Mouse (Mus musculus) cerebellum, adult (tissue): ENCODE measurements around the gene Ccdc80.

Source experiments
- ATAC-seq: cut with Nextera tagmentation; 2 replicates; pipeline ENCODE4 v1.9.2; 2017; ENCODE audit warnings: mild to moderate bottlenecking, moderate library complexity, mixed read lengths; ENCODE audit not compliant: insufficient number of reproducible peaks, low FRiP score, low TSS enrichment

Ccdc80 gene

DNA sequence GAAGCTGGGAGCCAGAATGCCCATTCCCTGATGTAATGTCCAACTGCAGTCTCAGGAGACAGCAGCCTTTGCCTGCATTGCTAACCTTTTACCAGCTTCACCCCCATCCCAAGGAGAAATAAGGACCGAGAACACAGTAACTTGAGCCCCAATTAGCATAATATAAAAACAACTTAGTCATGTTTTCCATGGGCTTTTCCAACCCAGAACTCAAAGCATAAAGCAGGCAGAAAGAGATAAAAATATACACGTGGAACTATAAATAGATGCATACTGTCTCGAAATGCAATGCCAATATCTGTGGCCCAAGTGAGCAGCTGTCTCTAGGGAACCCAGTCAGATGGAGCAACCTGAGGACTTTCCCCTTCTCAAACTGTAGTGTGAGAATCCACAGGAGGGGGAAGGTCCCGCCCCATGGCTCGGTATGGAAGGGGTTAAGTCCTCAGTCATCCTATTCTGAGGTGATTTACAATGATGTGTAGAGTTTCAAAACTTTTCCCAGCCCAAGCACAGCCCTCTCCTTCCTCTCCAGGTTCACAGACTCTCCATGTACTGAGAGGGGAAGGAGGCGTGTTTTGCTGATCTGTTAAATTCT lies at the start of gene Ccdc80:
Gene Ccdc80, plus strand, starts transcription at position 266 of the 595 bp plus-strand sequence.
- no peak for ATAC-seq

DNA sequence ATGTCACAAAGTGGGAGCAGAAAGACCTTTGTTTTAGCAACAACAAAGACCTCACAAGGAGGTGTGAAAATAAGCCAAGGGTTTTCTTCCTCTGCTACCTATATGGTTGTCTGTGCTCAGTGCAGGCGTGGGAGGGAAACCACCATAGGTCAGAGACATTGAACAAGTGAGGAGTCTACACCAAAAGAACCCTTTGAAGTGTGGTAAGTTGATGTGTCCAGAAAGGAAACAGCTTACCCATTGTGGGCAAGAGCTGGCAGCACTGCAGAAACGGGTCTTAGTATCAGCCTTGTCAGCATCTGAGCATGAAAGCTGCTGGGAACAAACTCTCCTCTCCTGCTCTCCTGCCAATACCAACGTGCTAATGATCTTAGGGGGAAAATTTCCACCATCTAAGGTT lies 48.4 kb upstream of the Ccdc80 start:
- no peak for ATAC-seq

DNA sequence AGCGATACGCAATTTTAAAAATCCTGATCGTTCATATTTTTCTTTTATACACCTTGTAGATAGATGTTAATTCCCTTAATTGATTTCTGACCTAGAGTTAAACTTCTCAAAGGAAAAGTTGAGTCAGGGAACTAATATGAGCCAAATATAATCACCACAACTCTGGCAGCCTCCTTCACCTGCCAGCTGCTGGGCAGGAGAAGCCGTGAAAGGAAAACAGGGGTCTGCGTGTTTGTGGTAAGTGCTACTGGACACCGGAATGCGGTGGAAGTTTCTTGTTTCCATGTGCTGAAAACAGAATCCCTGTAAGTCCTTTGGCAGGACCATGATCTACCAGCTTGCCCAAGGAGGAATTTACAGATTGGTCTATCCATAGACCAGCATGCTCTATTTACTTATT lies 36.0 kb upstream of the Ccdc80 start:
- ATAC-seq, result no peak

DNA sequence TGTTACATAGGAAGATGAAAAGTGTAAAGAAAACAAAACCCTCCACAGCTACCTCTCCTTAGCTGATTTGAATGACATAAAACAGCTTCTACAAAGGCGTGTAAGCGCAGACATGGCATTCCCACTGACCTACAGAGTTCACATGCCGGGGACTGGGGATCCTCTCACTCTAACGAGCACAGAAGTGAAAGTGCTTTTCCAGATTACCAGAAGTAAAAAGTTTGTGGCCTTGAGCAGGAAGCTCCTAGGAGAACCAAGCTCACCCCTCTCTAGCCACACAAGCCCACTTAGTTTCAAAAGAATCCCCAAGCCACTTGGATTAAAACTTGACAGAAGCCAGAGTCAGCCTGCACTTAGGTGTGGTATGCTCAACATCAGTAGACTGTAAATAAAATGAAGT lies 35.3 kb upstream of the Ccdc80 start:
- no peak for ATAC-seq

DNA sequence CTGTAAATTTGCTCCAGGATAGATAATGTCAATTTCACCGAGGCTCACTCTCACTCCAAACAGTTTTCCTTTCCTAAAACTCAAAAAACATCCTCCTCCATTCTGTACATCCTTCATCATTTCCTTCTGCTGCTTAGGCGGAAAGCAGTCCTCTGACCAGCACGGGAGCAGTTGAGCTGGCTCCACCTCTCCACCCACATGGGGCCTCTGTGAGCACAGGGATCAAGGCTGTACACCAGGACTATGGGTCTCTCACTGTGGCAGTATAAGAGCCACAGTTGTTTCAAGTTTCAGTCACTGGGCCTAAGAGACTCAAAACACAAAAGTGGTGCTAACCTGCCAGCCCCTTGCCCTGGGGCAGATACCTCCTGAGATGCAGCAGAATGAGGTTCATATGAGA lies 32.1 kb upstream of the Ccdc80 start:
- no peak for ATAC-seq

DNA sequence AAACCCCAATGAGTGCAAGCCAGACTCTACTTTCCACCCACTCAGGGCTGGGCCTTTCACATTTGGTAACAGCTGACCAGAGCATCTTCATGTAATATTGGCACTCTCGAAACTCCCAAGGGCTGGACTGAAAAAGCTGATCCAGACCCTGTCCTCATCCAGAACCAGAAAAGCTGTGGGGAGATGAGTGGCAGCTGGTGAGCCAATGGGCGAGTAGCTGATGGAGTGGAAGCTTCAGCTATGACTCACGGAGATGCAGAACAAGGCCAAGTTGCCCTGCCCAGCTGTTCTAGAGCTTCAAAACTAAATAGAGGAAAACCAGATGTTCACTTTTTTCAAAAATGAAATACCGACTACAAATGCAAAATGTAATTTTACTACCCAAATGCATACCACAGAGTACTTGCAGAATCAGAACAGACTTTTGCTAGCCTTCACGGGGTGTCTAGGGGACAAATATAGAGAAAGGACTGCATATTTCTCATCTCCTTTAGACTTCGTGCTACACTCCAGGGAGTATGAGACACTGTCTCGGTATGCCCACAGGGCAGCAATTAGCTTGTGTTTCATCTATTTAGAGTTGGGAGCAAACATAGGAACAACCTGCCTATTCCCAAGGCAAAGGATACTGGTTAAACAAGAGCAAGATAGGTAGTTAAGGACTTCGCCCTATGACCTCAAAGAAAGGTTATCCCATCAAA lies 22.7 kb upstream of the Ccdc80 start:
- ATAC-seq, result no peak

DNA sequence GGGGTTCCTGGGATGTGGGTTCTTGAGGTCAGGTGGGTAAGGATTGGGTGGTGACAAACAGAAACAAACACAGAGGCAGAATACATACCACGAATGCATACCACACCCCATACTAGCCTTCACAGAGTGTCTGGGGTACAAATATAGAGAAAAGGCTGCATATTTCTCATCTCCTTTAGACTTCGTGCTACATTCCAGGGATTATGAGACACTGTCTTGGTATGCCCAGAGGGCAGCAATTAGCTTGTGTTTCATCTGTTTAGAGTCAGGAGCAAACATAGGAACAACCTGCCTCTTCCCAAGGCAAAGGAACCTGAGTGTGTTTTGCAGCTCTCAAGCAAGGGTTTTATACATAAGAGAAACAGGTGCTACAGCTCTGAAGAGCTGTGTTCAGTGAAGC lies 21.8 kb upstream of the Ccdc80 start:
- no peak for ATAC-seq

DNA sequence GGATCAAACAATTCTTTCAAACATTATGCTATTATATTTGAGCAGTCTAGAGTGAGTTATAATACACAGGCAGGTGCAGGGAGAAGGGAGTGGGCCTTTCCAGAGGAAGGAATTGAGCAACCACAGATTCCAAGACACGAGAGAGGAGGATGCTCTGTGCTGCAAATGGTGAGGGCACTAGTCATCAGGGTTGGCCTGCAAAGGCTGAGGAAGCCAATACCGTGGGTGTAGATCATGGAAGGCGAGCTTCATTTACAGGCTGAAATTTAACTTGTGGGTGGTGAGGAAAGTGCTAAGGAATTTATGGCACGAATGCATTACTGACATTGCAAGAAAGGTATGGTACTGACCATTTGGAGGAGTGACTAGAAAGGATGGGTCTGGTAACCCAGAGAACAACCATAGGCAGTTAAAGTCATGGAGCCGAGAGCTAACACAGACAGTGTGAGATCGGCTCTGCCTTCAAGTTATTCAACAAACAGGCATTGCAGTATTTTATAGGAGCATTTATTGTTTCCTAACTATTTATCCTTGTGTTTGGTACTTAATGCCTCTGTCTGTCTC lies 15.6 kb upstream of the Ccdc80 start:
- no peak for ATAC-seq

DNA sequence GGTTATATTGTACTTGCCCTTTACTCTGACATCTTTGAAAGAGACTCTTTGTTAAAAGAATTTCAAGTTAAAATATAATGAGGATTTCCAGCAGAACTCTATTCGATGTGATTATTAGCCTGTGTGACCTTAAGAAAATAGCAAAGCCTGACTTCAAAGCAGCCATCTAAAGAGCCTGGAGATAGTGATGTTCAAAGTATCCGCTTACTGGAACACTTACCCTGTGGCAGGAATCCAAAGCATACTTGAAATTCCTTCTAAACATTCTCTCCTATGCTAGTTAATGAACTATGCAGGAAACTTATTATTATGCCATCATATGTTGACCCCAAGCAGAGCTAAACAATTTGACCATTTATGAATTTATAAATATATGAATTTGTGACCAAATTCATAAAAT lies 13.9 kb upstream of the Ccdc80 start:
- ATAC-seq, result no peak

DNA sequence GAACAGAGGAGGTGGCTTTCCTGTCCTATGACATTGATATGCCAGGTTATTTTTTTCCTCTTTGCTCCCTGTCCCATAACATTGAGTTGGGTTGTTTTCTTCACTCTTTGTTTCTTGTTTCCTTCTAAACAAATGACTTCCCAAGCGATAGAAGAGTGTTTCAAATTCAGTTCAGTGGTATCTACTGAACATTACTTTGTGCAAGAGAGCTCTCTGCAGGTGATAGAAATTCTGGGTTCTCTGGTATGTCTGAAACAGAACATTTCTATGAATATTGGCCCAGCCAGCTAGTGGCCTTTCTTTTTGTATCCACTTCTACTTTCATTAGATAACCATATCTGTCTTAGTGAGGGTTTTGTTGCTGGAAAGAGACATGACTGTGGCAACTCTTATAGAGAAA lies 4.4 kb upstream of the Ccdc80 start:
- ATAC-seq, result no peak

DNA sequence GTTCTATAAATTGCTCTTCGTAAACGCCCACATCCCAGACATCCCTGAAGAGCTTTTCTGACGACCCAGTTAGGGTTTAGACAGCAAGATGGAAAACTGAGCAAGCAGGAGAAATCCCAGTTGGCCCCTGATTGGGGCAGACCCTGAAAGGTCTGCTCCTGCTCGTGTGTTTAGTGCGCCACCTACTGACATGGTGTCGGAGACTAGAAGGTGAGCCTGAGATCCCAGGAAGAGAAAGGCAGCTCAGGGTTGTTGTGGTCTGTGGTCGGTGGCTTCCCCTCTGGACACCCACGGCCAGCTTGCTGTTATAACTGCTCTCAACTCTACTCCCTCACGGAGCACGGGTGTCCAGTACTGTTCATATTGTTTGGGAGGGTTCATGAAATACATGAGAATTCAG lies 3.2 kb upstream of the Ccdc80 start:
- ATAC-seq, result peak; percentile 80

DNA sequence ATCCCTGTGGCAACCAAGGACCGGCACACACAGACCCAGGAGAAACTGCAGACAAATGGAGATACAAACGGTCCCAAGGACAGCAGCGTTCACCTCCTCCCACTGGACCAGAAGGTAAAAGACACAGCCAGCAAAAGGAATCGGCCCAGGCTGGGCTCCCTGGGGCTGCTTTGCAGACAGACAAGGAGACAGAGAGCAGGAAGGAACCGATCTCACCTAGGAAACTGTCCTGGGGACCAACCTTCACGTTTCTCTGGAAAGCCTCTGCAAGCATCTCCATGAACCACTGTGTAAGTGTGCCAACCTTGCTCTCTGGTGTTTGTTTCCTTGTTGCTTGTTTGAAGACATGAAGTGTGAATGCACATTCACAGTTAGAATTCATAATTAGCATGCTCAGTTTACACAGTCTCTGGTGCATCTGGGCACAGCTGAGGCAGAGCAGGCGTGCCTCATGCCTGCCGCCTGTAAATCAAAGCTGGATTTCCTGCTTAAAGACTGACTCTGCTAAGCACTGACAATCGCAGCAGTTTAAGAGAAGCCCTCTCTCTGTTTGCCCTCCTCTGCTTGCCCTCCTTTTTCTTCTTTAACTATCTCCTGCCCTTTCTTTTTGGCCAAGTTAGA lies 1.0 kb downstream of the Ccdc80 start:
- no peak for ATAC-seq

DNA sequence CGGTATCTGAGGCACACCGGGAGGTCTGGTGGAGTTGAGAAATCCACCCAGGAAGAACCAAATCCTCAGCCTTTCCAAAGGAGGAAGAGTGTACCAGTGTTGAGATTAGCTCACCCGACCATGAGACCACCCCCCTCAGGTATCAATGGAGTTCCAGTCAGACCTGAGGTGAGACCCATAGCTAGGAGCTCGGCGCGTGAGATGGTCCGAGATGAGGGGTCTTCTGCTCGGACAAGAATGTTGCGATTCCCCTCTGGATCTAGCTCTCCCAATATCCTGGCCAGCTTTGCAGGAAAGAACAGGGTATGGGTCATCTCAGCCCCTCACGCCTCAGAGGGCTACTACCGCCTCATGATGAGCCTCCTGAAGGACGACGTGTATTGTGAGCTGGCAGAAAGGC lies 1.8 kb downstream of the Ccdc80 start:
- ATAC-seq, result no peak

DNA sequence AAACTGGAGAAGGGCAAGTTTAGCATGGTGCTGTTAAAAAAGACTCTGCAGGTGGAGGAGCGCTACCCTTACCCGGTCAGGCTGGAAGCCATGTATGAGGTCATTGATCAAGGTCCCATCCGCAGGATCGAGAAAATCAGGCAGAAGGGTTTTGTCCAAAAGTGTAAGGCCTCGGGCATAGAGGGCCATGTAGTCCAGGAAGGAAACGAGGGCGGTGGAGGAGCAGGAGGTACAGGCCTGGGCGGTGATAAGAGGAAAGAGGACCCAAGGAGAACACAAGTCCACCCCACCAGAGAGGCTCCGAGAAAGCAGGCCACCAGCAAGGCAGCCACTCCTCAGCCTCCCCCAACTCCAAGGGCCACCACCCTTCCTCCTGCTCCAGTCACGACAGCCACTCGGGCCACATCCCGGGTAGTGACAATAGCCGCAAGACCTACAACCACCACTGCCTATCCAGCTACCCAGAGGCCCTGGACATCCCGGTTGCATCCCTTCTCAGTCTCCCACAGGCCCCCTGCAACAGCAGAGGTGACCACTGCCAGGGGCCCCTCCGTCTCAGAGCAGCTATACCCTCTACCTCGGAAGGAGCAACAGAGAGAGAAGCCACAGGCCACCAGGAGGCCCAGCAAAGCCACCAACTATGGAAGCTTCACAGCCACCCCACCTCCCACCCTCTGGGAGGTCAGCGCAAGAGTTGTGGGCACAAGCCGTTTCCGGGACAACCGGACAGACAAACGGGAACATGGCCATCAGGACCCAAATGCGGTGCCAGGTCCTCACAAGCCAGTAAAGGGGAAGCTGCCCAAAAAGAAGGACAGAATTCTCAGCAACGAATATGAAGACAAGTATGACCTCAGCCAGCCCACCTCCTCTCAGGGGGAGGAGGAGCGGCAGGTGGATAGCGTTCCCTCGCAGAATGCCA lies 2.6 kb downstream of the Ccdc80 start:
- no peak; the same call in 1 of the 2 replicates for ATAC-seq

DNA sequence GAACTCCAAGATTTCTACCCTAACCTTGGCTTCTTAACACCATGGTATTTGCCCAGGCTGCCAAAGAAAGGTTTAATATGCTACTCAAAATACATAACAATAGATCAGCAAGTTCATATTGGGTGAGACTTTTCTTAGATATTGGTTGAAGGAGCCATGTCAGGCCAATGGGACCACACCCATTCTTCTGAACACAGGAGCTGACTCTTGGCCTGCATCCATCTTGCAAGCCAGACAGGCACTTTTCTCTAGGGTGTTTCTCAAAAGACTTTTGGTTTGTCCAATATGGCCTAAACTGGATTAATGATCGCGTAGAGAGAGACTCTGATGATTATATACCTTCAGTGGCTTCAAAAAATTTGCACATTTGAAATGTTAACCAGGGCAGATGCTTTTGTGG lies 4.3 kb downstream of the Ccdc80 start:
- no peak for ATAC-seq

DNA sequence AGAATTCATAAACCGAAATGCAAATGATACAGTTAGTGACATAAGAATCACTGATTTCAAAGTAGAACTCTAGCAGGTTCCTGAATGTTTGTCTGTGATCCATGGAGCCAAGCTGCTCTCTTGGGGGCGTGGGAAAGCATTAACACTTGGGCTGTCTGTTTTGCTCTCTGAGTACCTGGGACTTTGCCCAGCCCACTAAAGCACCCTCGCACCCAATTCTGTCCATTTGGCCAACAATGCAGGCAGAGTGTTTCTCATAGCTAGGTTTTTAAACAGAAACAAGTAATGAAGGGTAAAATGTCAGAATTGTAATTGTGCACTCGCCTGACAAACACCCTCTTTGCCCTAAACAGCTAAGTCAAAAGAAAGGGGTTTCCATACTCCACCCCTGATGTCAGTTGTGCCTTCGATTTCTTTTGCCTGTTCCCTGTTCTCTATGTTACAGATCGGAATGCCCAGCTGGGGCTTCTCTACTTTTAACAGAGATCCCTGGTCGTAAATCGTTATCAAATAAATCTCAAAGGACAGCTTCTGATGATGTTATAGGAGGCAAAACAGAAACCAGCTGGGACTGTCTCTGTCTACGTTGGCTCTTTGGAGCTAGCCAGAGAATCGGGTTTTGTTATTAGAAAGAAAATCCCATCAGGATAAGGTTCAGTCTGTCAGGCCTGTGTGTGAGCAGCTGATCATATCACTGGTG lies 5.1 kb downstream of the Ccdc80 start:
- no peak for ATAC-seq

DNA sequence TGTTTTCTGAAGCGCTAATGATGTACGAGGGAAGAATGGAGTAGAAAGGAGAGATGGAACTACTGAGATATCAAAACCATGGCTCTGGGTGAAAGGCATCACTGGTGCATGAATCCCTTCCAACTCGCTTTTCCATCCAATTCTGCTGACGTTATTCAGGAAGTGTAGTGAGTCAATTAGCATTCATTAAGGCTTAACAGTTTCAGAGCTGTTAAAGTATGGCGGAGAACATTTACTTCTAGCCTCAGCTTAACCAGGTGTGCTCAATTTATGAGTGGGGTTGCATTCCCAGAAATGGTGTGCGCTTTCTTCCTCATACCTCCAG lies 5.6 kb downstream of the Ccdc80 start:
- no peak for ATAC-seq

DNA sequence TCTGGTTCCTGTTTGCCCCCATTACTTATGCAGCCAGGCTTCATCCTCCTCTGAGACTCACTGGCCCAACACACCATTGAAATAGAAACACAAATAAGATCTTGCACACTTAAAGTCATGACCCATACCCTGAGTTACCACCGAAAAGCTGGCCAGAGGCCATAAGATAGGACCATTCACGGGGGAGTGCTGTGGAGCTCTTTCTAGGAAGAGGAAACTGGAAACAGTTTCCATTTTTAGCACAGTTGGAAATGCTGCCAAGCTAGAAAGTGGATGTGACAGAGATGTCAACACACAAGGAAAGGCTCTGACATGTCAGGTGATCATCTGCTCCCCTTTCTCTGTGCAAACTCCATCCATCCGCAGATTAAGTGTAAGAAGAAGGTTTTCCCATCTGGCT lies 7.7 kb downstream of the Ccdc80 start:
- no peak for ATAC-seq

DNA sequence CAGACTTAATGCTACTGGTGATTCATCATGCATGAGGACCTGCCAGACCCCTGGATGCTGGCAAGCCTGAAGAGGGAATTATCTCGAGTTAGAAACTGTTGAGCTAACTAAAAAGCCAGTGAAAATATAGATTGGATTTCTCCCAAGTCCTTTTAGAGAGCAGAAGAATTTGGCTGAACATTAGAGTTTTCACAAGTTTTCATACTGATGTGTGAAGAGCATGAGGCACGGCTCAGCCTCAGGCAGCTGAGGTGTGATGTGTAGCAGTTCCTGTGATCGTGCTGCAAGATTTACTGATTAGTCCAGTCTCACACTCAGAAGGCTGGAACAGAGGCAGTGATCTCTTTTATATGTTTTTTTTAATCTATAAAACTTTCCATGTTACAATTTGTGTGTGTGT lies 11.8 kb downstream of the Ccdc80 start:
- ATAC-seq, result no peak

DNA sequence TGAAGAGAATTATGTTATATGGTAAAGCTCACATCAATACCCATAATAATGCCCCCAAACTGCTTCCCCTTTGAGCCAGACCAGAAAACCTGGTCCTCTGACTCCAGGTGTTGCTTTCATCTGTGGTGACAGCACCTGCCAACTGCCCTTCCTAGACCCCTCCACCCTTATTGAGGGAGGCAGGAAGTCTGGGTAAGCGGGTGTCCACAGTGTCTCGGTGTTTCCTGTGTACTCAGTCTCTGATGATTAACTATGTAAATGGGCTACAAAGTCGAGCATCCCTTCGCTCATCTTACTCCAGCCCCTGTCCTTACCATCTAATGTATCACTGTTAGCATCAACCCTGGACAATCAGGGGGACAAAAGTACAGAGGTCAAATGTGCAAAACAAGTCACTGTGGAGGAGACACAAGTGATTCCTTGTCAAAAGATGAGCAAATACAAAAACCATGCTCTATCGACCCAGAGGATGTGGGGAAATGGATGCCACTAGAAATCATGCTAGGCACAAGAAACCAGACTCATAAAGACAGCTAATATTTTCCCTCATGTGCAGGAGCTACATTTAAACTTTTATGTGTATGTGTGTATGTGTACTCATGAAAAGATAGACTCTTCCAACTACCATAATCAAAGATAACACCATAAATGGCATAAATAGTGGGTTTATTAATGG lies 15.1 kb downstream of the Ccdc80 start:
- ATAC-seq, result no peak
